Mouse (Mus musculus) forebrain, embryonic 15.5 days (tissue): ENCODE measurements around the gene Cacng1. TPM values are rescaled to one million over a fixed set of nuclear protein-coding genes. Genes with fewer than 3 reads are reported as not detected.

Experiments used
- ATAC-seq: fragments of 200-750 bp; cut with Nextera tagmentation; replicated peaks from 2 replicates; pipeline ENCODE4 v1.8.0; 2017; ENCODE audit warnings: mild to moderate bottlenecking, moderate TSS enrichment, moderate library complexity
- H3K27ac ChIP-seq: fragments of 300-500 bp; sonication (generic); replicated peaks from 2 replicates; pipeline ENCODE4 v1.5.1; 2015; ENCODE audit warnings: mild to moderate bottlenecking, inconsistent platforms
- H3K27me3 ChIP-seq: fragments of 300-500 bp; sonication (generic); 2 replicates; pipeline ENCODE4 v1.6.1; 2015; ENCODE audit warnings: inconsistent platforms
- H3K36me3 ChIP-seq: fragments of 300-500 bp; sonication (generic); 2 replicates; pipeline ENCODE4 v1.6.1; 2015; ENCODE audit warnings: mild to moderate bottlenecking, inconsistent platforms
- H3K4me1 ChIP-seq: fragments of 300-500 bp; sonication (generic); 2 replicates; pipeline ENCODE4 v1.6.1; 2015; ENCODE audit warnings: inconsistent platforms
- H3K4me2 ChIP-seq: fragments of 300-500 bp; sonication (generic); replicated peaks from 2 replicates; pipeline ENCODE4 v1.6.1; 2015; ENCODE audit warnings: mild to moderate bottlenecking, inconsistent platforms
- H3K4me3 ChIP-seq: fragments of 300-500 bp; sonication (generic); 2 replicates; pipeline ENCODE4 v1.5.1; 2015; ENCODE audit warnings: mild to moderate bottlenecking, inconsistent platforms
- H3K9ac ChIP-seq: fragments of 300-500 bp; sonication (generic); replicated peaks from 2 replicates; pipeline ENCODE4 v1.6.1; 2015; ENCODE audit warnings: mild to moderate bottlenecking, inconsistent platforms
- H3K9me3 ChIP-seq: fragments of 300-500 bp; sonication (generic); 2 replicates; pipeline ENCODE4 v1.6.1; 2016; ENCODE audit warnings: inconsistent platforms
- WGBS: fragments of 180-500 bp; shearing (Covaris S2); methylation state at CpG from one replicate; pipeline ENCODE4 v1.1.7; 2015; ENCODE audit warnings: mixed read lengths; 5-methylcytosine and 5-hydroxymethylcytosine counted together
- polyA plus RNA-seq: library from polyadenylated mRNA; unstranded; fragments of >200 nt; fragmentation: Nextera tagmentation; extraction: Ambion mirVana; gene quantifications from 2 replicates; pipeline ENCODE4 v1.2.1, GENCODE M21; 2015

Gene Cacng1
- polyA plus RNA-seq, 1 experiment from 2014 or later = 0.27 TPM

GRCm38 (mm10) chr11:107674006-107674405 lies 42.3 kb downstream of the Cacng1 start:
- H3K36me3 ChIP-seq = peaks cover 46% of the 10 kb centered on the region
- H3K4me3 ChIP-seq = no peak overlapping the region
- 85% methylated on average over 5 of the region's 5 CpGs for WGBS
- no peaks in the 10 kb centered on the region for H3K27me3 ChIP-seq
- no peak overlapping the region for H3K4me2 ChIP-seq
- H3K9ac ChIP-seq = no peak overlapping the region
- ATAC-seq = no peak
- H3K9me3 ChIP-seq = no peaks in the 10 kb centered on the region
- H3K4me1 ChIP-seq = peaks cover 14% of the 10 kb centered on the region
- H3K27ac ChIP-seq = no peak overlapping the region

- 84% methylated on average over 4 of the region's 4 CpGs for WGBS
- Histone ChIP-seq H3K4me3 (no peak overlapping the region), H3K36me3 (peaks cover 76% of the 10 kb centered on the region), H3K9me3 (no peaks in the 10 kb centered on the region), H3K4me2 (no peak overlapping the region), H3K27me3 (no peaks in the 10 kb centered on the region), H3K27ac (no peak overlapping the region), H3K9ac (no peak overlapping the region), H3K4me1 (no peaks in the 10 kb centered on the region)
- ATAC-seq = no peak
These were observed 47.3 kb downstream of the Cacng1 start for GRCm38 (mm10) chr11:107668977-107669376.

GRCm38 (mm10) chr11:107668223-107668622 lies 48.1 kb downstream of the Cacng1 start:
- no peak for ATAC-seq
- no peak overlapping the region for H3K9ac ChIP-seq
- peaks cover 73% of the 10 kb centered on the region for H3K36me3 ChIP-seq
- no peak overlapping the region for H3K4me3 ChIP-seq
- H3K27me3 ChIP-seq = no peaks in the 10 kb centered on the region
- H3K4me2 ChIP-seq = no peak overlapping the region
- no peaks in the 10 kb centered on the region for H3K9me3 ChIP-seq
- no peak overlapping the region for H3K27ac ChIP-seq
- 94% methylated on average over 6 of the region's 6 CpGs for WGBS
- H3K4me1 ChIP-seq = no peaks in the 10 kb centered on the region

GRCm38 (mm10) chr11:107667542-107667941 lies 48.8 kb downstream of the Cacng1 start:
- no peaks in the 10 kb centered on the region for H3K27me3 ChIP-seq
- WGBS = 80% methylated on average over 2 of the region's 2 CpGs
- H3K27ac ChIP-seq = no peak overlapping the region
- peaks cover 74% of the 10 kb centered on the region for H3K36me3 ChIP-seq
- no peak overlapping the region for H3K4me3 ChIP-seq
- H3K9me3 ChIP-seq = no peaks in the 10 kb centered on the region
- no peaks in the 10 kb centered on the region for H3K4me1 ChIP-seq
- ATAC-seq = no peak
- no peak overlapping the region for H3K9ac ChIP-seq
- H3K4me2 ChIP-seq = no peak overlapping the region

- H3K9ac ChIP-seq = no peak overlapping the region
- no peak overlapping the region for H3K4me2 ChIP-seq
- peaks cover 52% of the 10 kb centered on the region for H3K36me3 ChIP-seq
- no peaks in the 10 kb centered on the region for H3K4me1 ChIP-seq
- no peaks in the 10 kb centered on the region for H3K9me3 ChIP-seq
- 80% methylated on average over 5 of the region's 5 CpGs for WGBS
- no peak overlapping the region for H3K4me3 ChIP-seq
- ATAC-seq = no peak
- H3K27ac ChIP-seq = no peak overlapping the region
- no peaks in the 10 kb centered on the region for H3K27me3 ChIP-seq
These were observed 53.7 kb downstream of the Cacng1 start for GRCm38 (mm10) chr11:107662666-107663065.

GRCm38 (mm10) chr11:107660452-107660851 lies 55.9 kb downstream of the Cacng1 start:
- Histone ChIP-seq H3K9ac (no peak overlapping the region), H3K4me1 (peaks cover 4% of the 10 kb centered on the region), H3K27ac (no peak overlapping the region), H3K4me3 (no peak overlapping the region), H3K4me2 (no peak overlapping the region), H3K27me3 (no peaks in the 10 kb centered on the region), H3K36me3 (peaks cover 42% of the 10 kb centered on the region), H3K9me3 (no peaks in the 10 kb centered on the region)
- ATAC-seq = no peak
- 95% methylated on average over 4 of the region's 4 CpGs for WGBS

GRCm38 (mm10) chr11:107657117-107657516 lies 59.2 kb downstream of the Cacng1 start:
- H3K9ac ChIP-seq = no peak overlapping the region
- no peaks in the 10 kb centered on the region for H3K27me3 ChIP-seq
- peak overlapping the region; percentile 31; the same call in 1 of the 2 replicates for H3K27ac ChIP-seq
- H3K4me1 ChIP-seq = peaks cover 4% of the 10 kb centered on the region
- no peak for ATAC-seq
- H3K9me3 ChIP-seq = no peaks in the 10 kb centered on the region
- no peak overlapping the region for H3K4me2 ChIP-seq
- no peak overlapping the region for H3K4me3 ChIP-seq
- H3K36me3 ChIP-seq = peaks cover 22% of the 10 kb centered on the region
- 49% methylated on average over 5 of the region's 5 CpGs for WGBS

- Histone ChIP-seq H3K9ac (no peak overlapping the region), H3K36me3 (peaks cover 10% of the 10 kb centered on the region; the same call in 1 of the 2 replicates), H3K9me3 (no peaks in the 10 kb centered on the region), H3K4me2 (no peak overlapping the region), H3K27ac (no peak overlapping the region), H3K4me1 (peaks cover 17% of the 10 kb centered on the region), H3K4me3 (no peak overlapping the region), H3K27me3 (no peaks in the 10 kb centered on the region)
- WGBS = 79% methylated on average over 4 of the region's 4 CpGs
- ATAC-seq = no peak
These were observed 60.8 kb downstream of the Cacng1 start for GRCm38 (mm10) chr11:107655538-107655937.

Other genes starting within 250 kb of the Cacng1 start
- 43.4 and 46.7 TPM in 2 replicates for gene Pitpnc1, start 245.8 kb downstream of the Cacng1 start, polyA plus RNA-seq
- gene Psmd12, start 237.0 kb downstream of the Cacng1 start, polyA plus RNA-seq = 149 TPM in 2 replicates
- 18.7 and 19.4 TPM in 2 replicates for gene Helz, start 168.6 kb downstream of the Cacng1 start, polyA plus RNA-seq
- 37.8 and 40.6 TPM in 2 replicates for gene Cacng4, start 78.0 kb upstream of the Cacng1 start, polyA plus RNA-seq
- 5.6 and 7.2 TPM in 2 replicates for gene Cacng5, start 198.5 kb upstream of the Cacng1 start, polyA plus RNA-seq